Mouse (Mus musculus) stomach, embryonic 15.5 days (tissue): ENCODE results near the gene Jag1. TPM values are rescaled to one million over a fixed set of nuclear protein-coding genes. Genes with fewer than 3 reads are reported as not detected.

Source experiments
- ATAC-seq: fragments of 200-750 bp; cut with Nextera tagmentation; 2 replicates; pipeline ENCODE4 v1.8.0; 2017; ENCODE audit warnings: low read depth, moderate number of reproducible peaks, moderate TSS enrichment; ENCODE audit not compliant: insufficient read depth, low FRiP score
- H3K27ac ChIP-seq: fragments of 300-500 bp; sonication (generic); 2 replicates; pipeline ENCODE4 v1.5.1; 2015; ENCODE audit warnings: mild to moderate bottlenecking, inconsistent platforms
- H3K27me3 ChIP-seq: fragments of 300-500 bp; sonication (generic); replicated peaks from 2 replicates; pipeline ENCODE4 v1.6.1; 2015; ENCODE audit warnings: inconsistent platforms
- H3K36me3 ChIP-seq: fragments of 300-500 bp; sonication (generic); 2 replicates; pipeline ENCODE4 v1.6.1; 2015; ENCODE audit warnings: inconsistent platforms
- H3K4me1 ChIP-seq: fragments of 300-500 bp; sonication (generic); 2 replicates; pipeline ENCODE4 v1.6.1; 2015; ENCODE audit warnings: inconsistent platforms
- H3K4me2 ChIP-seq: fragments of 300-500 bp; sonication (generic); 2 replicates; pipeline ENCODE4 v1.6.1; 2015; ENCODE audit warnings: mild to moderate bottlenecking, inconsistent platforms
- H3K4me3 ChIP-seq: fragments of 300-500 bp; sonication (generic); replicated peaks from 2 replicates; pipeline ENCODE4 v1.5.1; 2015; ENCODE audit warnings: inconsistent platforms
- H3K9ac ChIP-seq: fragments of 300-500 bp; sonication (generic); 2 replicates; pipeline ENCODE4 v1.6.1; 2015; ENCODE audit warnings: inconsistent platforms
- H3K9me3 ChIP-seq: fragments of 300-500 bp; sonication (generic); 2 replicates; pipeline ENCODE4 v1.6.1; 2016; ENCODE audit warnings: inconsistent platforms
- WGBS: fragments of 180-500 bp; shearing (Covaris S2); methylation state at CpG from one replicate; pipeline ENCODE4 v1.1.7; 2015; 5-methylcytosine and 5-hydroxymethylcytosine counted together
- polyA plus RNA-seq: library from polyadenylated mRNA; unstranded; fragments of >200 nt; fragmentation: Nextera tagmentation; extraction: Ambion mirVana; gene quantifications from 2 replicates; pipeline ENCODE4 v1.2.1, GENCODE M21; 2015

The Jag1 gene
- polyA plus RNA-seq: 18.3 and 20.3 TPM in 2 replicates

DNA sequence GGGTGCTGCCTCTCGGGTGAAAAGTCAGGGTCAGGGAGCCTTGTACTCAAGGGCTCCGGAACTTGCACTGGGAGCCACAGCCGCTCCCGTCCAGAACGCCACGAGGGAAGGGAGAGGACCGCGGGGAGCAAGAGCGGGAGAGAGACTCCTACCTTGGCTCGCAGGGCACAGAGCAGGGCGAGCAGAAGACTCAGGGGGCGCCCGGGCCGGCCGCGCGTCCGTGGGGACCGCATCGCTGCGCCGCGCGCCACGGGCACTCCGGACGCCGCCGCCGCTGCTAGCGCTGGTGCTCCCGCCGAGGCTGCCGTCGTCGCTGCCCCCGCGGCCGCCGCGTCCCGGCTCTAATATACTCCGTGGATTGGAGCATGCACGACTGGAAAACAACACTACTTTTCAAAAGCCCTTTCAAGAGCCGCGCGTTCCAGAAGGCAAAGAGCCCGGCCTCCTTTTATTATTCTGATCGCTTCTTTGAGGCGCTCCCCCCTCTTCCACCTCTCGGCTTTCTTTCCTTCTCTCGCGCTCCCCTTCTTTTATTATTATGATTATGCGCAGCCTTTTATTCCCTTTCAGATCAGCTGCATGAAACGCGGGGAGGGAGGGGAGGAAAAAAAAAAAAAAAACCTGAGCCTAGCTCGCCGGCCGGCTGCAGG, at the start of gene Jag1:
Gene Jag1, minus strand, starts transcription at position 620 of the 650 bp plus-strand sequence.
- Histone ChIP-seq H3K9me3 (no peaks in the 10 kb centered on the region), H3K4me3 (peak within 1 kb of the TSS; percentile 68), H3K4me1 (peaks cover 20% of the 10 kb centered on the region; the same call in 1 of the 2 replicates), H3K36me3 (no peaks in the 10 kb centered on the region), H3K27ac (peak within 1 kb of the TSS; percentile 100), H3K27me3 (no peaks in the 10 kb centered on the region), H3K9ac (peak within 1 kb of the TSS; percentile 94), H3K4me2 (peak within 1 kb of the TSS; percentile 94)
- WGBS: under 1% methylated on average over 57 of the region's 59 CpGs
- no peak for ATAC-seq

- Histone ChIP-seq H3K27me3 (no peaks in the 10 kb centered on the region), H3K4me2 (no peak overlapping the region), H3K27ac (no peak overlapping the region), H3K36me3 (no peaks in the 10 kb centered on the region), H3K9me3 (no peaks in the 10 kb centered on the region), H3K4me3 (no peak overlapping the region), H3K4me1 (no peaks in the 10 kb centered on the region), H3K9ac (no peak overlapping the region)
- ATAC-seq: no peak
- WGBS: 42% methylated on average over 1 of the region's 1 CpGs
Measured at GRCm38 (mm10) chr2:137156018-137156417, 39.6 kb upstream of the Jag1 start.

GRCm38 (mm10) chr2:137153825-137154224, 37.4 kb upstream of the Jag1 start:
- no peak for ATAC-seq
- Histone ChIP-seq H3K4me1 (no peaks in the 10 kb centered on the region), H3K36me3 (no peaks in the 10 kb centered on the region), H3K9ac (no peak overlapping the region), H3K4me2 (no peak overlapping the region), H3K4me3 (no peak overlapping the region), H3K27me3 (no peaks in the 10 kb centered on the region), H3K27ac (no peak overlapping the region), H3K9me3 (no peaks in the 10 kb centered on the region)
- 47% methylated on average over 4 of the region's 4 CpGs for WGBS

DNA sequence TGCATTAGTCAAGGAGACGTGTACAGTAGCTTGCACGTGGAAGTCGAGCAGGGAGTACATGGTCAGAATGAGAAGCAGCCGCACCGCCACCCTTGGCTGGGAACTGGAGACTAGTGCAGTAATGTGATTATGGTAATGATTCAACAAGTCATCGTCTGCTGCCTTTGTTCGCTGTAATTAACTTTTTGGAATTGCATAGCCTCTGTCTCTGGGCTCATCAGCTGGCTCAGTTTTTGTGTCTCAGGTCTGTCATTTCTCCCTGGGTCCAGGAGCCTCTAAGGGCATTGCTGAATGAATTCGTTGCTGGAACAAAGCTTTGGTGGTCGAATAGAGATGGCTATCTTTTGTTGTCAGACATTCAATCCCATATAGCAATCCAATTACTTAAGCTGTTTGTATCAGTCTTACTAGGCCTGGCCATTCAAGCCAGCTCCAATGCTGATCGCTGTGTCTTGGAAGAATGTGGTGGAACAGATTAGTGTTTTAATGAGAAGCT, 36.8 kb upstream of the Jag1 start:
- Histone ChIP-seq H3K9ac (no peak overlapping the region), H3K27me3 (no peaks in the 10 kb centered on the region), H3K4me2 (no peak overlapping the region), H3K9me3 (no peaks in the 10 kb centered on the region), H3K4me3 (no peak overlapping the region), H3K4me1 (no peaks in the 10 kb centered on the region), H3K36me3 (no peaks in the 10 kb centered on the region), H3K27ac (no peak overlapping the region)
- ATAC-seq: no peak
- 71% methylated on average over 10 of the region's 10 CpGs for WGBS

GRCm38 (mm10) chr2:137150953-137151352, 34.5 kb upstream of the Jag1 start:
- H3K9me3 ChIP-seq: no peaks in the 10 kb centered on the region
- no peak overlapping the region for H3K27ac ChIP-seq
- no peak for ATAC-seq
- WGBS: 92% methylated on average over 3 of the region's 3 CpGs
- H3K36me3 ChIP-seq: no peaks in the 10 kb centered on the region
- H3K4me1 ChIP-seq: no peaks in the 10 kb centered on the region
- no peaks in the 10 kb centered on the region for H3K27me3 ChIP-seq
- H3K9ac ChIP-seq: no peak overlapping the region
- H3K4me3 ChIP-seq: no peak overlapping the region
- no peak overlapping the region for H3K4me2 ChIP-seq

GRCm38 (mm10) chr2:137146938-137147666, 30.7 kb upstream of the Jag1 start:
- ATAC-seq: no peak
- no peak overlapping the region for H3K4me3 ChIP-seq
- no peaks in the 10 kb centered on the region for H3K27me3 ChIP-seq
- no peaks in the 10 kb centered on the region for H3K9me3 ChIP-seq
- WGBS: 83% methylated on average over 2 of the region's 2 CpGs
- H3K4me1 ChIP-seq: no peaks in the 10 kb centered on the region
- H3K36me3 ChIP-seq: no peaks in the 10 kb centered on the region
- H3K4me2 ChIP-seq: no peak overlapping the region
- no peak overlapping the region for H3K27ac ChIP-seq
- H3K9ac ChIP-seq: no peak overlapping the region

DNA sequence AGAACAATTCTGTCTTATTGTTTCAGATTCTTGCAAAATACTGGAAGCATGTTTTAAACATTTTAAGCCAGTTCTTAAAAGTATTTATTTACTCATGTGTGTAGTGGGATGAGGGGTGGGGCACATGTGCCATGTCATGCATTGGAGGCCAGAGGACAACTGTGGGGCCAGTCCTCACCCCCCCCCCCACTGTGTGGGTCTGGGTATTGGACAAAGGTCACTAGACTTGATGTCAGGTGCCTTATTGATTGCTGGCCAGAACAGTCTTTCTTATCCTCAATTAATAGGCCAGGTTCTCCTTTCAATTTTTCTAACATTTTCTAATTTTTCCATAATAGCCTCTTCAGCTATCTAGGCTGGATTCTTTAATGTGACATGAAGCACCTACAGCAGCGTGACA, 21.6 kb upstream of the Jag1 start:
- Histone ChIP-seq H3K4me3 (no peak overlapping the region), H3K9ac (no peak overlapping the region), H3K27ac (no peak overlapping the region), H3K4me1 (no peaks in the 10 kb centered on the region), H3K4me2 (no peak overlapping the region), H3K27me3 (no peaks in the 10 kb centered on the region), H3K36me3 (no peaks in the 10 kb centered on the region), H3K9me3 (no peaks in the 10 kb centered on the region)
- ATAC-seq: no peak
- WGBS: 97% methylated on average over 1 of the region's 1 CpGs

DNA sequence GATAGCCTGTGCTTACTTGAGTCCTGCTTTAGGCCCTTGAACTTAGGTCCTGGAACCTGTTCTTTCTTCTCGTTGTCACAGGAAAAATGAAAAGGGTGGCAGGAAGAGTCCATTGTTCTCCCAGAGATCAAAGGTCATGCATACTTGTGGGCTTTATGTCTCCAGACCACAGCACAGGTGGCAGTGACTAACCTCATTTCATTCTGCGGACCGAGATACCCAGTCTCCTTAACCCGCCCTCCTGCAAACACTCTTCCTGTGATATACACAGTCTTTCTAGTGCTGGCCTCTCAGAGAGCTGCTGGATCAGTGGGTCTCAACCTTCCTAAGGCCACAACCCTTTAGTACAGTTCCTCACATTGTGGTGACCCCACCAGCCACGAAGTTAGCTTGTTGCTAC, 17.6 kb upstream of the Jag1 start:
- no peak overlapping the region for H3K9ac ChIP-seq
- no peak for ATAC-seq
- no peaks in the 10 kb centered on the region for H3K9me3 ChIP-seq
- H3K4me2 ChIP-seq: no peak overlapping the region
- WGBS: 65% methylated on average over 5 of the region's 5 CpGs
- H3K27ac ChIP-seq: no peak overlapping the region
- no peaks in the 10 kb centered on the region for H3K36me3 ChIP-seq
- no peak overlapping the region for H3K4me3 ChIP-seq
- H3K4me1 ChIP-seq: no peaks in the 10 kb centered on the region
- H3K27me3 ChIP-seq: no peaks in the 10 kb centered on the region

DNA sequence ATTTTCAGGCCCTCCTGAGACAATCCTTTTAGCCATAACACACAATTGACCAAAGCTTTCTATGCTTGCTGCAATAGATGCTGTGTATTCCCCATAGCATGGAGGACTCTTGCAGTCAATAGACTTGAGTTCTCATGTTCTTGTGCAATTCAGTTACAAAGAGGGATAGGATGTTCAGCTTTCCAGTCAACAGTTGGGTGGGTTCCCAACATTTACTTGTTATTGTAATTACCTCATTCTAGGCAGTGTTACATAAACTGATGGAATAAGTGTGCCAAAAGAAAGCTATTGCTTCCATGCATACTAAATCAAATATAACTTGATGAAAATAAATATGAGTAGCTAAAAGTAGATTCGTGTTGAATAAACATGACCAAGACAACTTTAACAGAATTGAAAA, 8.4 kb upstream of the Jag1 start:
- no peaks in the 10 kb centered on the region for H3K27me3 ChIP-seq
- no peak overlapping the region for H3K27ac ChIP-seq
- no peak overlapping the region for H3K4me3 ChIP-seq
- 58% methylated on average over 1 of the region's 1 CpGs for WGBS
- H3K36me3 ChIP-seq: no peaks in the 10 kb centered on the region
- no peak overlapping the region for H3K9ac ChIP-seq
- H3K4me2 ChIP-seq: no peak overlapping the region
- ATAC-seq: no peak
- H3K9me3 ChIP-seq: no peaks in the 10 kb centered on the region
- H3K4me1 ChIP-seq: no peaks in the 10 kb centered on the region

- under 1% methylated on average over 33 of the region's 33 CpGs for WGBS
- Histone ChIP-seq H3K36me3 (no peaks in the 10 kb centered on the region), H3K4me2 (peak overlapping the region; percentile 94), H3K9me3 (no peaks in the 10 kb centered on the region), H3K4me1 (peaks cover 13% of the 10 kb centered on the region; the same call in 1 of the 2 replicates), H3K4me3 (peak overlapping the region; percentile 68), H3K27me3 (no peaks in the 10 kb centered on the region), H3K27ac (peak overlapping the region; percentile 100), H3K9ac (peak overlapping the region; percentile 94)
- ATAC-seq: peak; percentile 69
Measured at GRCm38 (mm10) chr2:137117321-137117690, 862 bp upstream of the Jag1 start.

- peak; percentile 83 for ATAC-seq
- under 1% methylated on average over 46 of the region's 61 CpGs for WGBS
- peaks cover 14% of the 10 kb centered on the region; the same call in 1 of the 2 replicates for H3K4me1 ChIP-seq
- H3K9me3 ChIP-seq: no peaks in the 10 kb centered on the region
- peak overlapping the region; percentile 100 for H3K27ac ChIP-seq
- peak overlapping the region; percentile 68 for H3K4me3 ChIP-seq
- H3K9ac ChIP-seq: peak overlapping the region; percentile 94
- peak overlapping the region; percentile 94 for H3K4me2 ChIP-seq
- no peaks in the 10 kb centered on the region for H3K27me3 ChIP-seq
- no peaks in the 10 kb centered on the region for H3K36me3 ChIP-seq
Measured at GRCm38 (mm10) chr2:137116675-137117320, 354 bp upstream of the Jag1 start.
